Mouse (Mus musculus) testis, adult 2 months (tissue): ENCODE measurements around the gene Crabp2.

Source experiments
- CTCF ChIP-seq: fragments of 200-500 bp; IDR thresholded peaks from 2 replicates; pipeline ENCODE4 v1.5.1; 2012; ENCODE audit warnings: low read depth, mild to moderate bottlenecking, inconsistent platforms, low read length, moderate library complexity; ENCODE audit not compliant: control insufficient read depth, insufficient read depth, insufficient replicate concordance
- POLR2A ChIP-seq: fragments of 200-500 bp; IDR thresholded peaks from 2 replicates; pipeline ENCODE4 v1.6.1; 2012; ENCODE audit warnings: low read depth, mild to moderate bottlenecking, inconsistent platforms, low read length, moderate library complexity; ENCODE audit not compliant: control insufficient read depth

- TF ChIP-seq CTCF = no peak
- TF ChIP-seq POLR2A = no peak
These were observed 31.5 kb upstream of the Crabp2 start for GRCm38 (mm10) chr3:87916990-87917389.
